Mouse (Mus musculus) adrenal gland, adult 8-10 months (tissue): ENCODE data around the gene Smim8. TPM values are rescaled to one million over a fixed set of nuclear protein-coding genes. Genes with fewer than 3 reads are reported as not detected.
A peak's percentile ranks its signal among the peaks of the same experiment; 100 is the strongest.
"Not testable (repeated sequence)": the region's sequence is repeated elsewhere in the genome, so short reads cannot be mapped to it uniquely, and the experiment has no call there.

Source experiments
- DNase-seq: peaks from one replicate; pipeline ENCODE4 v3.0.0; 2022
- total RNA-seq, 4 experiments: library from RNA; stranded (reverse); gene quantifications; 2 replicates each; pipeline ENCODE4 v1.2.4; 2022

Smim8 gene
- 10 to 100 TPM; 17.3 to 26.2 (median 21.9) TPM for total RNA-seq

- DNase-seq = peak; percentile 84
Observed at GRCm38 (mm10) chr4:34777677-34778527, at the start of gene Smim8. Gene Smim8 (minus strand): TSS chr4:34778423.

- DNase-seq = no peak
Observed at GRCm38 (mm10) chr4:34823901-34824300, 45.7 kb upstream of the Smim8 start.

GRCm38 (mm10) chr4:34819904-34820303 is 41.7 kb upstream of the Smim8 start:
- no peak for DNase-seq

- no peak for DNase-seq
Observed at GRCm38 (mm10) chr4:34801166-34802034, 23.2 kb upstream of the Smim8 start.

GRCm38 (mm10) chr4:34798005-34798404 is 19.8 kb upstream of the Smim8 start:
- no peak for DNase-seq

- DNase-seq = no peak
Observed at GRCm38 (mm10) chr4:34797294-34797983, 19.2 kb upstream of the Smim8 start.

GRCm38 (mm10) chr4:34796294-34796693 is 18.1 kb upstream of the Smim8 start:
- no peak for DNase-seq

GRCm38 (mm10) chr4:34786476-34786875 is 8.3 kb upstream of the Smim8 start:
- no peak for DNase-seq

GRCm38 (mm10) chr4:34785646-34786045 is 7.4 kb upstream of the Smim8 start:
- DNase-seq = no peak

- DNase-seq = no peak
Observed at GRCm38 (mm10) chr4:34784865-34785264, 6.6 kb upstream of the Smim8 start.

GRCm38 (mm10) chr4:34782730-34783129 is 4.5 kb upstream of the Smim8 start:
- DNase-seq = no peak

GRCm38 (mm10) chr4:34771652-34772371 is 6.4 kb downstream of the Smim8 start:
- DNase-seq = no peak

GRCm38 (mm10) chr4:34756163-34756562 is 22.1 kb downstream of the Smim8 start, which contains the start of gene Gm136:
Gene Gm136 (minus strand): TSS chr4:34756263.
- no peak for DNase-seq

- DNase-seq = peak; percentile 7
Observed at GRCm38 (mm10) chr4:34749236-34749635, 29.0 kb downstream of the Smim8 start.

- no peak for DNase-seq
Observed at GRCm38 (mm10) chr4:34734461-34734860, 43.8 kb downstream of the Smim8 start.

GRCm38 (mm10) chr4:34733415-34733814 is 44.8 kb downstream of the Smim8 start:
- not testable (repeated sequence) for DNase-seq

- DNase-seq = peak; percentile 59
Observed at GRCm38 (mm10) chr4:34729851-34730341, 48.3 kb downstream of the Smim8 start, which contains the start of gene Cfap206. Gene Cfap206 (minus strand): TSS chr4:34730206.

- DNase-seq = not testable (repeated sequence)
Observed at GRCm38 (mm10) chr4:34725710-34726109, 52.5 kb downstream of the Smim8 start.

- no peak for DNase-seq
Observed at GRCm38 (mm10) chr4:34724306-34724705, 53.9 kb downstream of the Smim8 start.

GRCm38 (mm10) chr4:34723186-34723585 is 55.0 kb downstream of the Smim8 start:
- DNase-seq = no peak

GRCm38 (mm10) chr4:34720127-34720895 is 57.9 kb downstream of the Smim8 start:
- DNase-seq = no peak
